Mouse (Mus musculus): Measurements from ENCODE around the gene Rfwd3.

DNA sequence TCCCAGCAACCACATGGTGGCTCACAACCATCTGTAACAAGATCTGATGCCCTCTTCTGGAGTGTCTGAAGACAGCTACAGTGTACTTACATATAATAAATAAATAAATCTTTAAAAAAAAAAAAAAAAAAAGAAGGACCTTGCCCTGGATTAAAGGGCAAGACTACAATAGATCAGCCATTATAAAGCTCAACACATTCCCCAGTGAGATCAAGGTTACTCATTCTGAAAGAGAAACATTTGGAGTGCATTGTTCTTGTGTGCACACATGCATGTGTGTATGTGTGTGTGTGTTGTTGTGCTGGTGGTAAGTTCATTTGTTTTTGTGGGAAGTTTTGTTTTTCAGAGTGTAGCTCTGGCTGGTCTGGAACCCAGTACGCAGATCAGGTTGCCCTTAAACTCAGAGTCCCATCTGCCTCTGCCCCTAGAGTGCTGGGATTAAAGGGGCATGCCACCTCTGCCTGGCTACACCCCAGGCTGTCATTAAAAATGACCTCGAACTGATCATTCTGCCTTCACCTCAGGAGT, 35.3 kb downstream of the Rfwd3 start:
- no peak for TF ChIP-seq POLR2A (IDR thresholded peaks at IDR 0.05; ENCODE audit: borderline replicate concordance, control insufficient read depth, low read depth, low read length)
- TF ChIP-seq CTCF (IDR thresholded peaks at IDR 0.05; ENCODE audit: control insufficient read depth, insufficient read depth, low read length): no peak

All from bone marrow, adult 2 months (tissue).